Mouse (Mus musculus) lung, postnatal 4 days (tissue): ENCODE data around the gene F11.
A peak's percentile ranks its signal among the peaks of the same experiment; 100 is the strongest.

Experiments
- DNase-seq, 2 experiments: peaks; one replicate each; pipeline ENCODE4 v3.0.0; 2021

The F11 gene

DNA sequence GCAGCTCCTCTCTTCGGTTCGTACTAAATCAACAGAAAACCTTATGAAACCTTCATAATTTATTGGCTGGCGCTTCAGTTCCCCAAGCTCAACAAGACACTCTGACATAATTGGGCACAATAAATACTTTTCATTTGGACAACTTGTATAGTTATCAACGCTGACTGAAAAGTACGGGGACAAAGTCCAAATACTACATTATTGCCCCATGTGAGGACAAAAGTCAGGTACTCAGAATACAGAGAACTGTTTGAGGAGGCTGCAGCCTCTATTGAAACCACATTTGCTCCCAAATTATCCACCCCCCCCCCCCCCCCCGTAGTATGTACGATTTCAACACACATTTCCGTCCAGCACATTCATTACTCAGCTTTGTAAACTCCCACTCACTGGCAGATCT is 22.5 kb downstream of the F11 start:
- DNase-seq = no peak

DNA sequence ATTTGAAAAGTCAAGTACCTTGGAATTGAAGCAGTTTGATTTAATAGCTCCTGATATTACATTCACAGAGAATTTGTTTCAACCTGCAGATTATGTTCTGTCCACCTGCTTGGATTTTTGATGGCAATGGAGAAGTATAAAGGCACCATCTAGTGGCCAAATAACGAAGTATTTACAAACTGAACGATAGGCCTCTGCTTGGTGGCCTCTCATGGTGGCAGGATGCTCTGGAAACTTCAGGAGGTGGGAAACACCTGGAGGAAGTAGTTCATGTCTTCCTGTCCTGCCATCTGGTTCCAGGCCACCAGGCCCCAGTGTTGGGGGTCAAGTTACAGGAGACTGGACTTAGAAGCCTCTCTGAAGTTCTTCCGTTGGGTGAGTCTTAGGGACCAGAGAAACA is 23.5 kb downstream of the F11 start:
- DNase-seq = peak in 1 of 2 experiments; percentile 9

DNA sequence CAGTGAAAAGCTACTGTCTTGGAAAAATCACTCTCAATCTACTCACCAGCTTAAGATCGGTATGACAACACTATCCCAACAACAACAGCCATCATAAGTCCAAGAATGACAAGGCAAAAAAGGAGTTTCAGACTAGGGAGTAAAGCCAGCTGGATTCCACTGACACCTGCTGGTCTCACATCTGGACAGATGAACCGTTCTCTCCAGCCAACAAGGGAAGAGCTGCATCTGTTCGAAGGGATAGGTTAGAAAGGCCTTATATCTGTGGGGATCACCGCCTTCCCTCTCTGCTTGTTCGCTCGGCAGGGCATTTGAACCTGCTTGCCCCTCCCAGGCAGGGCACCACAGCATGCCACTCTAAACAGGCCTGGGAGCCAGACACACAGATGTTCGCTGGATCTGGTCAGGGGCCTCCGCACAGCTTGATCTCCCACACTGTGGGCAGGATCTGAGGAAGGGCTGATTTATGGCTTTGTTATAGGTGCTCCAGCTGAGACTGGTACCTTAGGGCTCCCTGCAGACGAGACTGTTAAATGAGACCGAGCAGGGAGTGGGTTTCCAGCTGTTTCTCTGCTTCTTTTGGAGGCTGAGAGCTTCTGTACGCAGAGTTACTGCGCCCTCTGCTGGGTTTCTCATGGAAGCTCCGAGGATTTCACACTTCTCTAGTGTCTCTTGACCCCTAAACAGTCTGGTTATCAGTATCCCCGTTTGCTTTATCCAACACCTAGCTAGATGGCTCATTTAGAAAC is 25.5 kb downstream of the F11 start:
- DNase-seq = peak; percentile 33 to 43

DNA sequence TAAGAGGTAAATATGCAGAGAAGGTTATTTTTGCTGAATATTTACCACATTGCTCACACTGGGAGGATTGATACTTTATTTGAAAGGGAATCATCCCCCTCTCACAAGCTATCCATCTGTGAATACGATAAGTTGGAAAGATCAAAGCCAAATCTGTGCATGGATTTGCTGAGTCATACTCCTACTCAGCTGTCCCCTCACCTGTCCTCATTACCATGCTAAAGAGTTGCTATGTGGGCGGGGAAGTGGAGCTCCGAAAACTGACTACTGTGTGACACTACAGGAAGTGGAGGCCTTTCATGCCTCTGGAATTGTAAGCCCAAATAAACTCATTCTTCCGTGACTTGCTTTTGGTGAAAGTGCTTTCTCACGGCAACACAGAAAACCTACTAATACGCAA is 26.6 kb downstream of the F11 start:
- DNase-seq = no peak

DNA sequence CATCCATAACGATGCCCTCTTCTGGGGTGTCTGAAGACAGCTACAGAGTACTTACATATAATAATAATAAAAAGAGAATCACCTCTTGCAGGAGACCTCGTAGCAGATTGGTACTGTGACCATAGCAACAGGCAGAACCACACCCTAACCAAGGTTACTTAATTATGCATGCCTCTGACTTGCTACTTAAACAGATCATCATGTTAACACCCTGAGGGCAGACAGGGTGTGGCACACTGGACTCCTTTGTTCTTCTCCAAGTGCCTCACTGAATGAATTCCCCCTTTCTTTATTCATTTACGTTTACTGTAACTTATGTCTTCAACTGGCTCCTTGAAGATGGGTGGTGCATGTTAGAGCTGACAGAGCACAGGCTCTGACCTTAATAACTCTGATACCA is 28.6 kb downstream of the F11 start:
- DNase-seq = no peak

DNA sequence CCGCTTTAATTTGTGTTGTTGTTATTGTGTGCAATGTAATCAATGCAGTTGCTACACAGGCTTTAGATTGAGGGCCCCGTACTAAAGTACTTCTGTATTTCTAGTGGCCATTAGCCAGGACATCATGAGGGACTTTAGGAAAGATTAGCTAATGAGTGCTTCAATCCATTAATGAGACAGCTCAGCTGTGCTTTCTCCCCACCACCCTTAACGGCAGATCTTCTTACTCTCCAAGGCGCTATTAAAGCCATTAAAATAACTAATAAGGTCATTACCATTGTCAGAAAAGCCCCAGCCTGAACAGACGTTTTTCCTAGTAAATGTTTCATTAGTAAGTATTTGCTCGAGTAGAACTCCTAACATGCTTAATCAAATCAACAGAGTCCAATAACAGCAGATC is 59.4 kb downstream of the F11 start:
- DNase-seq = no peak

DNA sequence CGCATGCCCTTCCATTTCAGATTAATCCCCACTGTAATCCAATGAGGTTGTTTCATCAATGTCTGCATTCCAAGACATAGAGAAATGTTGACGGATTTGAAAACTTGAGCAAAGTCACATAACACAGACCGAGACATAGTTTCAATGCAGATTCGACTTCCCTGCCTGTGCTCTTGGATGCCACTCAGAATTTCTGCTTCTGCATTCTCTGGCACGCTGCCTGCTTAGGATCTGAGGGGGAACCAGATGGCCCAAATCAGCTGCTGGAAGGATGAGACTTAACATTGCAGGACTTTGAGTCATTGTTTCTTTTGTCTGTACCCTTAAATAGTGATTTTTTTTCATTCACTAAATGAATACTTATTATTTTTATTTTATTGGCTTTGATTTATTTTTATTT is 60.2 kb downstream of the F11 start:
- peak; percentile 41 to 67 for DNase-seq

DNA sequence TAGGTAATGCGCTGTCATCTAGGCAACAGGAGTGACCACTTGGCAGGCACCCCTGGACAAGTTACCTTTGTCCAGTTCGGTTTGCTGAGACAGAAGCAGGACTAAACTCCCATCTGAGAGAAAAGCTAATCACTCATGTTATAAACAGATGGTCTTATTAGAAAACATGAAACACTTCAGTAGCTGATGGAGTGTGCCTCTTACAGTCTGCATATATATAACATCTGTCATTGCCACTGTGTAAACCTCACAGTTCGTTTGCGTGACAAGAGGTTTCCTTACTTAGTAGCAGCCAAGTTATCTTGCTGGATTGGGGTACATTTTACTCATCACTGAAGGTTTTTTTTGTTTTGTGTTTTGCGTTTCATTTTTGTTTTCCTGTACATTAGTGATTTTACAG is 64.5 kb downstream of the F11 start:
- no peak for DNase-seq

DNA sequence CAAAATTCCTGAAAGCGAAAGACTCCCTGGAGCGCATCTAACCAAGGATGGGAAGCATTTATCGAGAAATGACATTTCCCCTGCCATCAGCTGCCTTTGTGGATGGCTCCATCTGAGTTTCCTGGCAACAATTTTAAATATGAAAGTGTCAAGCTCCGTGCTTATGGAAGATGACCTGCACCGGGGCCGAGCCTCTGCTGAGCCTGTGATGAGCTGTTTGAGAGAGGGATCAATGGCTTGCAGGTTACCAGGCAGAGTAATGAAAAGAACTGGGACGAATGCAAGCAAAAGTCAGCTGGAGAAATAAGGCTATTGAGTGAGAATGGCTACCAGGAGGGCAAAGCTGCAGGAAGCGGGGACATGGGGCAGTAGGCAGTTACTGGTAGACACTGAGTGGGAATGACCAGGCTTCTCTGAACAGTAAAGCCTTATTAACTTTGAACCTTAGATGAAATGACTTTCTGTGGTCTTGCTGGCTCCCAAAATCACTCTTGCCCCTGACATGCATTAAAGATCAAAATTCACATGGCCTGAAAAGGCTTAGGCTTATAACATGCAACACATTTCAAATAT is 65.8 kb downstream of the F11 start:
- no peak for DNase-seq
